14 mouse cellular contexts compared by ENCODE assay signal in genomic region chr1:176967299-176967698, GRCm38 (mm10).
"Had no signal": no experiment of that assay in that cellular context is flagged by ENCODE, and none has a peak within 500 bp of the region (broad histone marks: within the 10 kb centered on the region; RNA-seq: fewer than 3 reads in every experiment).

No protein-coding gene starts in this region.

- H3K4me3 ChIP-seq: midbrain, embryonic 13.5 days; midbrain, embryonic 15.5 days; neural tube, embryonic 12.5 days; stomach, embryonic 15.5 days had no signal

- DNase-seq: lung, adult 18-20 months; lung, embryonic 14.5 days; lung, postnatal 10 days; lung, postnatal 4 days; right cerebral cortex, postnatal 14 days; thymus, adult 2 months; thymus, postnatal 25 days; thymus, postnatal 4 days had no signal

- H3K27ac ChIP-seq: midbrain, embryonic 13.5 days; midbrain, embryonic 15.5 days; neural tube, embryonic 12.5 days; stomach, embryonic 15.5 days; stomach, postnatal 0 days had no signal

- ATAC-seq: midbrain, embryonic 13.5 days; midbrain, embryonic 15.5 days had no signal

- H3K9me3 ChIP-seq: midbrain, embryonic 13.5 days; midbrain, embryonic 15.5 days; neural tube, embryonic 12.5 days; stomach, embryonic 15.5 days had no signal

- H3K4me2 ChIP-seq: lung, embryonic 14.5 days; midbrain, embryonic 11.5 days; midbrain, embryonic 13.5 days; midbrain, embryonic 15.5 days; neural tube, embryonic 12.5 days; stomach, embryonic 15.5 days had no signal

- H3K9ac ChIP-seq: lung, embryonic 14.5 days; midbrain, embryonic 13.5 days; midbrain, embryonic 15.5 days; neural tube, embryonic 12.5 days; stomach, embryonic 15.5 days had no signal

- H3K4me1 ChIP-seq: neural tube, embryonic 12.5 days; stomach, embryonic 15.5 days had no signal

- H3K36me3 ChIP-seq: midbrain, embryonic 13.5 days; midbrain, embryonic 15.5 days; neural tube, embryonic 12.5 days; stomach, embryonic 15.5 days had no signal

- H3K27me3 ChIP-seq: midbrain, embryonic 13.5 days; midbrain, embryonic 15.5 days; neural tube, embryonic 12.5 days; stomach, embryonic 15.5 days had no signal
